Mouse (Mus musculus): ENCODE results near the gene Glyatl3. TPM values are rescaled to one million over a fixed set of nuclear protein-coding genes. Genes with fewer than 3 reads are reported as not detected.
A peak's percentile ranks its signal among the peaks of the same experiment; 100 is the strongest.

Glyatl3 gene
- polyA plus RNA-seq, 1 experiment from 2014 or later, result not detected

GRCm38 (mm10) chr17:40882172-40882571, 32.0 kb downstream of the Glyatl3 start:
- WGBS, result 86% methylated on average over 6 of the region's 6 CpGs

DNA sequence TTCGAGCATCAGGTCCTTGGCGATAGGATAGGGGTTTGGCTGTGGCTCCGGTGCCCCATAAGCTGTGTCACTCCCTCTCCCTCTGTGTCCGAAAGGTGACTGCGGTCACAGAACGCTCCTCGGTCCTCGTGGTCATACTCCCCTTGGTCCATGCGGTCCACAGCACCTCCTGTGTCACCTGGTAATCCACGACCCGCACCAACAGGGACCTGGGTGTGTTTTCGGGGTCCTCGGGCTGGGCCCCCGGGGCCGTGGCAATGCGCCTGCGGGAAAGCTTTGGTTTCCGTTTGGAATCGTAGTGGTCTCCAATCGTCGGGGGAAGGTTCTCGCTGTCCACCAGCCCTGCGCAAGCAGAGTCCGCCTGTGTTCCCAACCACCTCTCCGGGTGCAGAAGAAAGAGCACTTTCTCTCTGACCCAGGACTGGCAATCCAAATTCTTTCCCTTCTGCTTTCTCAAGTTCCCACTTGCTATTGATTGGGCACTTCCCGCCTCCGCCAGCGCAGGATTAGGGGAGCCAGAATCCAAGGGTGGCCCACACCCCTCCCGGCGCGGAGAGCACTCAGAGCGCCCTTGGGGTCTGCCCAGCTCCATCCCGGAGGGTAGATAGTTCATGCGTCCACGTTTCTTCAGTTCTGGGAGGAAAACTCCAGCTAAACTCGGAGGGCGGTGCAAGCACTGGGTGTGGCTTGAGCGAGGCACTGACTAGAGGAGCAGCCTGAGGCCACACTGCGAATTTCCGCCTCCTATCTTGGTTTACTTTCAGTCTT, 34.0 kb downstream of the Glyatl3 start, which contains the start of gene 9130008F23Rik:
Gene 9130008F23Rik, minus strand, starts transcription at position 636 of the 768 bp plus-strand sequence.
- Histone ChIP-seq H3K4me1 (peaks cover 11% of the 10 kb centered on the region; the same call in 1 of the 2 replicates), H3K36me3 (no peaks in the 10 kb centered on the region), H3K9me3 (replicated peaks) (no peaks in the 10 kb centered on the region), H3K27me3 (no peaks in the 10 kb centered on the region), H3K4me2 (peak within 1 kb of the TSS; percentile 91), H3K9ac (peak within 1 kb of the TSS; percentile 60), H3K4me3 (replicated peaks) (peak within 1 kb of the TSS; percentile 67), H3K27ac (0 out of 2 replicates have a peak within 1 kb of the TSS, but pooled peaks have one; percentile 10)
- ATAC-seq (replicated peaks; ENCODE audit: low FRiP score), result peak; percentile 93
- WGBS, result under 1% methylated on average over 40 of the region's 40 CpGs

More at GRCm38 (mm10) chr17:40882172-40882571, 32.0 kb downstream of the Glyatl3 start:
- Histone ChIP-seq H3K9me3 (replicated peaks) (no peaks in the 10 kb centered on the region), H3K27ac (no peak overlapping the region), H3K9ac (no peak overlapping the region), H3K4me3 (replicated peaks) (no peak overlapping the region), H3K4me1 (peaks cover 11% of the 10 kb centered on the region; the same call in 1 of the 2 replicates), H3K27me3 (no peaks in the 10 kb centered on the region), H3K4me2 (no peak overlapping the region), H3K36me3 (no peaks in the 10 kb centered on the region)
- ATAC-seq (replicated peaks; ENCODE audit: low FRiP score), result no peak

DNA sequence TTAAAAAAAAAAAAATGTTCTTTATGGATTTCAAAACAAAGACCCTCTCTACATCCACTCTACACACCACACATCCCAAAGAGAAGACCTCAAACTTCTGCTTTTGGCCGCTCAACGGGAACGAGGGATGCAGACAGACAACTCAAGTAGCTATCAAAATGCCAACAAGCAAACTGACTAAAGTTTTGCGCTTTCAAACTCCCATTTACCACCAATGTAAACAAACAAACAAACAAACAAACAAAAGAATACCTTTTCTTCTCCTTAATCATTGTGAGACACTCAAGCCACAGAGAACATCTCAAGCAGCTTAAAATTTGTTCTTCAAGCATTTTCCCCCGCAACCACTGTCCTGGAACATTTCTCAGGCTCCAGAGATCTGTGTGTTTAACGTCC, 34.6 kb downstream of the Glyatl3 start:
- no peaks in the 10 kb centered on the region for H3K27me3 ChIP-seq
- no peaks in the 10 kb centered on the region for H3K9me3 ChIP-seq (replicated peaks)
- H3K27ac ChIP-seq, result no peak overlapping the region
- peak overlapping the region; percentile 60 for H3K9ac ChIP-seq
- no peaks in the 10 kb centered on the region for H3K36me3 ChIP-seq
- 17% methylated on average over 6 of the region's 6 CpGs for WGBS
- peaks cover 11% of the 10 kb centered on the region; the same call in 1 of the 2 replicates for H3K4me1 ChIP-seq
- ATAC-seq (replicated peaks; ENCODE audit: low FRiP score), result no peak
- H3K4me2 ChIP-seq, result peak overlapping the region; percentile 91
- peak overlapping the region; percentile 67 for H3K4me3 ChIP-seq (replicated peaks)

DNA sequence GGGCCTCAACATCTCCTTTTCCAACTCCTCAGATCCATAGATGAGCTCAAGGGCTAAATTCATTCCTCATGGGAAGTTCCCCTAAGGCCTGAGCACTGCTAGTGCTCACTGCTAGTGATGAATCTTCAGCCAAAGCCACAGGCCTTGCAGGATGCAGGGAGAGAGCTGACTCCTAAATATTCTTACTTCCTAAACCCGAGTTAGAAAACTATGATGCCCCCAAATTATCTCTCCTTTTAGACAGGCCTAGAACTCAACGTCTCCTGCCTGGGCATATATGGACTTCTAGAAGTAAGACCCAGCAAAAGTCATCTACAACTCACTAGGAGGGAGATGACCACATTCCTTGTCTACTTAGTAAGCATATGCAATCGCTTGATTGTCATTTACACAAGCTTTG, 36.4 kb downstream of the Glyatl3 start:
- peak overlapping the region; percentile 3; the same call in 1 of the 2 replicates for H3K4me3 ChIP-seq (replicated peaks)
- H3K27me3 ChIP-seq, result no peaks in the 10 kb centered on the region
- H3K4me2 ChIP-seq, result peak overlapping the region; percentile 91
- no peak overlapping the region for H3K9ac ChIP-seq
- H3K36me3 ChIP-seq, result no peaks in the 10 kb centered on the region
- H3K27ac ChIP-seq, result no peak overlapping the region
- no peaks in the 10 kb centered on the region for H3K9me3 ChIP-seq (replicated peaks)
- no peak for ATAC-seq (replicated peaks; ENCODE audit: low FRiP score)
- WGBS, result 42% methylated on average over 3 of the region's 3 CpGs
- peaks cover 19% of the 10 kb centered on the region; the same call in 1 of the 2 replicates for H3K4me1 ChIP-seq

DNA sequence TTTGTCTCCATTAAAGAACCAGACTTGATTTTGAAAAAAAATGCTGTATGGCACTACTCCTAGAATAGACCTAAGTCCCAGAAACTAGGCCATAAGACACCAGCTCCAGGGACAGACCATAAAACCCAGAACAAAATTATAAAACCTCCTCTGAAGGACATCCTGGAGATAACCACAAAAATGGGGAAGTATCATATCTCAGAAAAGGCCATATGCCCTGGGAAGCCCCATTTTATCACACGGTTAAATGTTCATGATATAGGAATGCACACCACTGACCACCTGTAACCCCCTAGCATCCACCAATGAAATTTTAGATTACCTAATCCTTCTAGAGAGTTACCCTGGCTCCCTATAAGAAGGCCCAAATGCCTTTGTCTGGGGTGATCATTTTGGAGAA, 38.6 kb downstream of the Glyatl3 start:
- 91% methylated on average over 1 of the region's 1 CpGs for WGBS
- no peak overlapping the region for H3K4me3 ChIP-seq (replicated peaks)
- H3K4me2 ChIP-seq, result no peak overlapping the region
- H3K27ac ChIP-seq, result no peak overlapping the region
- H3K4me1 ChIP-seq, result peaks cover 19% of the 10 kb centered on the region; the same call in 1 of the 2 replicates
- ATAC-seq (replicated peaks; ENCODE audit: low FRiP score), result no peak
- no peaks in the 10 kb centered on the region for H3K9me3 ChIP-seq (replicated peaks)
- no peak overlapping the region for H3K9ac ChIP-seq
- H3K36me3 ChIP-seq, result no peaks in the 10 kb centered on the region
- H3K27me3 ChIP-seq, result no peaks in the 10 kb centered on the region

DNA sequence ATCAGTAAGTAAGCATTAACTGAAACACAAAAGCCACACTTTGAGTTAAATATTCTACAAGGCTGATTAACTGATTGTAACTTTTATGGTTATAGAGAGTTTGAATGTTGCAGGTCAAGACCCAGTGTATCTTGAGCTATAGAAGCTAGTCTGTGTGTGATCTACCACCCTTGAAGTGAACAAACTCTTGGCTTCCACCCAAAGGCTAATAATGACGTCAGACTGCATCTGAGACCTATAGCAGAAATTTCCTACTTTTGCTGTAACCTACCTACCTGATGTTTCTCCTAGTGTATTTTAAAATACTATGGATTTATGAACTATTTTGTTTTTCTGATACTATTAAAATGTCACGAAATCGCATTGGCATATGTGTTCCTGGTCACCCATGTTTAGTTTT, 39.4 kb downstream of the Glyatl3 start:
- Histone ChIP-seq H3K4me3 (replicated peaks) (no peak overlapping the region), H3K36me3 (no peaks in the 10 kb centered on the region), H3K27me3 (no peaks in the 10 kb centered on the region), H3K9me3 (replicated peaks) (no peaks in the 10 kb centered on the region), H3K27ac (no peak overlapping the region), H3K4me2 (no peak overlapping the region), H3K9ac (no peak overlapping the region), H3K4me1 (peaks cover 18% of the 10 kb centered on the region; the same call in 1 of the 2 replicates)
- ATAC-seq (replicated peaks; ENCODE audit: low FRiP score), result no peak
- WGBS, result 73% methylated on average over 3 of the region's 3 CpGs

DNA sequence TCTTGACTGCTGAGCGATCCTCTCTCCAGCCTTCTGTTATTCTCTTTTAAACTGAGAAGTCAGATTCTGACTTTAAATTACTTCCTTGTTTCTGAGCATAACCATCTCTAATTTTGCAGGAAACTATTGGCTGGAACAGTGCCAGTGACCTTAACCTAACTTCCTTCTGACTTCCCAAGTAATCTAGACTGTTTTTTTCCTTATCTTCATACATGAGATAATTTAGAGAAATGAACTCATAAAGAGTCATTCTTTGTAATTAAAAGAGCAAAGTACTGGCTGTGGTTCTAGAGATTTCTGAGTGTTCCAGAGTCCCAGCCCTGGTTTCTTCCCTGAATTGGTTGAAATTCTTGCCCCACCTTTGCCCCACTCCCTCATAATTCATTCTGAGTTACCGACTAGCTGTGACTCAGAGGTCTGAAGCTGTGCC, 40.6 kb downstream of the Glyatl3 start:
- H3K9ac ChIP-seq, result no peak overlapping the region
- no peaks in the 10 kb centered on the region for H3K36me3 ChIP-seq
- ATAC-seq (replicated peaks; ENCODE audit: low FRiP score), result 0 out of 2 replicates have a peak, but pooled peaks have one; percentile 49
- H3K27me3 ChIP-seq, result no peaks in the 10 kb centered on the region
- peaks cover 15% of the 10 kb centered on the region; the same call in 1 of the 2 replicates for H3K4me1 ChIP-seq
- no peak overlapping the region for H3K27ac ChIP-seq
- no peak overlapping the region for H3K4me2 ChIP-seq
- 23% methylated on average over 2 of the region's 2 CpGs for WGBS
- H3K4me3 ChIP-seq (replicated peaks), result no peak overlapping the region
- no peaks in the 10 kb centered on the region for H3K9me3 ChIP-seq (replicated peaks)

GRCm38 (mm10) chr17:40872626-40873025, 41.5 kb downstream of the Glyatl3 start:
- WGBS, result 91% methylated on average over 6 of the region's 6 CpGs
- H3K4me3 ChIP-seq (replicated peaks), result no peak overlapping the region
- ATAC-seq (replicated peaks; ENCODE audit: low FRiP score), result no peak
- H3K9me3 ChIP-seq (replicated peaks), result no peaks in the 10 kb centered on the region
- H3K36me3 ChIP-seq, result no peaks in the 10 kb centered on the region
- H3K4me2 ChIP-seq, result no peak overlapping the region
- no peak overlapping the region for H3K27ac ChIP-seq
- H3K4me1 ChIP-seq, result peaks cover 8% of the 10 kb centered on the region; the same call in 1 of the 2 replicates
- no peak overlapping the region for H3K9ac ChIP-seq
- H3K27me3 ChIP-seq, result no peaks in the 10 kb centered on the region

GRCm38 (mm10) chr17:40868952-40869747, 45.0 kb downstream of the Glyatl3 start:
- no peak overlapping the region for H3K27ac ChIP-seq

DNA sequence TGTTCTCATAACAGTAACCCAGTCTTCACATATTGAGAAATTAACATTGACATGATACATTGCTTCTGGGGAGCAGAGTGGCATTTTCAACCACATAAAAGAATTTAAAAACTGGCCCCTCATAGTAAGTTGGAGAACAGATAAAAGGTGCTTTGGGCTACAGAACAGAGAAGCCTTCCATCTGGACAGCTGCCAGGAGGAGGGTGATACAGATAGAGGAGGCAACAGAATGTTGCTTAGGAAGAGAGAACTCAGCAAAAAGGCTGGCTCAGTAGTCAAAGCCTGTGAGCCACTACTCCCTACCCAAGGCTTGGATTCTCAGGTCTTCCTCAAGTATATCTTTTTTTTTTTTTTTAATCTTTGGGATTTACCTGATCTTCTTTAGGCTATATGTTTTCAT, 59.1 kb downstream of the Glyatl3 start:
- no peaks in the 10 kb centered on the region for H3K9me3 ChIP-seq (replicated peaks)
- H3K4me1 ChIP-seq, result no peaks in the 10 kb centered on the region
- no peak overlapping the region for H3K4me2 ChIP-seq
- H3K27me3 ChIP-seq, result no peaks in the 10 kb centered on the region
- no peak overlapping the region for H3K4me3 ChIP-seq (replicated peaks)
- H3K9ac ChIP-seq, result no peak overlapping the region
- H3K27ac ChIP-seq, result no peak overlapping the region
- ATAC-seq (replicated peaks; ENCODE audit: low FRiP score), result no peak
- H3K36me3 ChIP-seq, result no peaks in the 10 kb centered on the region

More at GRCm38 (mm10) chr17:40868952-40869747, 45.0 kb downstream of the Glyatl3 start:
- H3K4me2 ChIP-seq, result no peak overlapping the region
- WGBS, result 66% methylated on average over 10 of the region's 10 CpGs
- no peak overlapping the region for H3K4me3 ChIP-seq (replicated peaks)
- no peaks in the 10 kb centered on the region for H3K36me3 ChIP-seq
- H3K9me3 ChIP-seq (replicated peaks), result no peaks in the 10 kb centered on the region
- peaks cover 7% of the 10 kb centered on the region; the same call in 1 of the 2 replicates for H3K4me1 ChIP-seq
- no peaks in the 10 kb centered on the region for H3K27me3 ChIP-seq
- H3K9ac ChIP-seq, result no peak overlapping the region
- ATAC-seq (replicated peaks; ENCODE audit: low FRiP score), result no peak
